Mouse (Mus musculus) splenic B cell, adult 2 months (primary cell): ENCODE data around the gene Dync1i1.

Source experiments
- DNase-seq: peaks from one replicate; pipeline ENCODE4 v3.0.0-alpha.2; 2011; ENCODE audit warnings: low read depth, low spot score
- H3K27me3 ChIP-seq: 2 replicates; pipeline ENCODE4 v1.6.1; 2012; ENCODE audit warnings: mild to moderate bottlenecking, low read length, moderate library complexity, mixed read lengths; ENCODE audit not compliant: control insufficient read depth, poor library complexity, insufficient read depth, severe bottlenecking
- H3K36me3 ChIP-seq: 2 replicates; pipeline ENCODE4 v1.6.1; 2012; ENCODE audit warnings: mild to moderate bottlenecking, low read length, moderate library complexity, mixed read lengths; ENCODE audit not compliant: control insufficient read depth, poor library complexity, insufficient read depth, severe bottlenecking

Gene Dync1i1

GRCm38 (mm10) chr6:5997535-5997934 is 272.1 kb downstream of the Dync1i1 start:
- no peaks in the 10 kb centered on the region for H3K36me3 ChIP-seq
- DNase-seq = no peak
- H3K27me3 ChIP-seq = no peaks in the 10 kb centered on the region

GRCm38 (mm10) chr6:6002061-6002460 is 276.6 kb downstream of the Dync1i1 start:
- DNase-seq = no peak
- H3K27me3 ChIP-seq = peaks cover 2% of the 10 kb centered on the region; the same call in 1 of the 2 replicates
- no peaks in the 10 kb centered on the region for H3K36me3 ChIP-seq

- peaks cover 2% of the 10 kb centered on the region; the same call in 1 of the 2 replicates for H3K27me3 ChIP-seq
- H3K36me3 ChIP-seq = no peaks in the 10 kb centered on the region
- no peak for DNase-seq
Observed at GRCm38 (mm10) chr6:6004756-6005485, 279.5 kb downstream of the Dync1i1 start.

GRCm38 (mm10) chr6:6005762-6006431 is 280.5 kb downstream of the Dync1i1 start:
- DNase-seq = peak; percentile 7
- Histone ChIP-seq H3K27me3 (peaks cover 2% of the 10 kb centered on the region; the same call in 1 of the 2 replicates), H3K36me3 (no peaks in the 10 kb centered on the region)

GRCm38 (mm10) chr6:6011364-6011763 is 285.9 kb downstream of the Dync1i1 start:
- no peaks in the 10 kb centered on the region for H3K27me3 ChIP-seq
- H3K36me3 ChIP-seq = no peaks in the 10 kb centered on the region
- DNase-seq = no peak

GRCm38 (mm10) chr6:6015616-6016015 is 290.2 kb downstream of the Dync1i1 start:
- DNase-seq = no peak
- no peaks in the 10 kb centered on the region for H3K27me3 ChIP-seq
- H3K36me3 ChIP-seq = no peaks in the 10 kb centered on the region

- no peaks in the 10 kb centered on the region for H3K27me3 ChIP-seq
- H3K36me3 ChIP-seq = no peaks in the 10 kb centered on the region
- DNase-seq = no peak
Observed at GRCm38 (mm10) chr6:6016931-6017330, 291.5 kb downstream of the Dync1i1 start.

- H3K36me3 ChIP-seq = no peaks in the 10 kb centered on the region
- no peak for DNase-seq
- H3K27me3 ChIP-seq = no peaks in the 10 kb centered on the region
Observed at GRCm38 (mm10) chr6:6023976-6024375, 298.5 kb downstream of the Dync1i1 start.

GRCm38 (mm10) chr6:6027664-6028063 is 302.2 kb downstream of the Dync1i1 start:
- DNase-seq = no peak
- no peaks in the 10 kb centered on the region for H3K27me3 ChIP-seq
- H3K36me3 ChIP-seq = no peaks in the 10 kb centered on the region

GRCm38 (mm10) chr6:6038773-6039550 is 313.5 kb downstream of the Dync1i1 start:
- Histone ChIP-seq H3K27me3 (no peaks in the 10 kb centered on the region), H3K36me3 (no peaks in the 10 kb centered on the region)
- DNase-seq = no peak

- Histone ChIP-seq H3K27me3 (no peaks in the 10 kb centered on the region), H3K36me3 (no peaks in the 10 kb centered on the region)
- no peak for DNase-seq
Observed at GRCm38 (mm10) chr6:6046729-6047424, 321.4 kb downstream of the Dync1i1 start.

- Histone ChIP-seq H3K36me3 (no peaks in the 10 kb centered on the region), H3K27me3 (no peaks in the 10 kb centered on the region)
- DNase-seq = no peak
Observed at GRCm38 (mm10) chr6:6052696-6053095, 327.3 kb downstream of the Dync1i1 start.

GRCm38 (mm10) chr6:6053946-6054345 is 328.5 kb downstream of the Dync1i1 start:
- DNase-seq = no peak
- no peaks in the 10 kb centered on the region for H3K36me3 ChIP-seq
- H3K27me3 ChIP-seq = no peaks in the 10 kb centered on the region

- no peak for DNase-seq
Observed at GRCm38 (mm10) chr6:6058548-6058947, 333.1 kb downstream of the Dync1i1 start.

More at GRCm38 (mm10) chr6:6058548-6058947, 333.1 kb downstream of the Dync1i1 start:
- no peaks in the 10 kb centered on the region for H3K36me3 ChIP-seq
- H3K27me3 ChIP-seq = no peaks in the 10 kb centered on the region
